ENCODE assay signal across 8 mouse cellular contexts in the genomic region with DNA sequence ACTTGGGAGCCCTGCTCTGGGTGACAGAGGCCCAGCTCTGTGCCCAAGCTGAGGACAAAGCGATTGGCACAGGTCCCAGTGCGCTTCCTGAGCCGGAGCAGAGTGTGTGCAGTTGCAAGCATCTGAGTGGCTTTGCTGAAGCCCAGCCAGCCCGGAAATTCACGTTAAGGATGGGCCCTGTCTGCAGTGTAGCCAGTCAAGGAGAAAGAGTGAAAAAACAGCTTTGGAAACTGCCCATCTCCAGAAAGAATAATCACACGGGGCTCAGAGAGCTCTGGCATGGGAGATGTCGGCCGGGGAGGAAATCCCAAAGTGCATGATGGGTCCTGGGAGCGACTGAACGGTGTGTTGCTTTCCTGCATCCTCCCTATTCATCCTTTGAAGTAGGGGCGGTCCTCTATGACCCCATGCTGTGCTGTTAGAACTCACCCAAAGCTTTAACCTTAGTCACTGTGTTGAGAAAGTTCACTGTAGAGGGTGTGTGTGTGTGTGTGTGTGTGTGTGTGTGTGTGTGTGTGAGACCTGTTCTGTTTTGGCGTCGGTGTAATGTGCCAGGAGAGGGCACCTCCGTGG. TPM values are rescaled to one million over a fixed set of nuclear protein-coding genes. Genes with fewer than 3 reads are reported as not detected.
A peak's percentile ranks its signal among the peaks of the same experiment; 100 is the strongest.
DNase-seq lines count a peak whose midpoint lies in the region; ATAC-seq and TF ChIP-seq lines count a peak whose summit lies in the region.

No protein-coding gene starts in this region.

- no peak for TF ChIP-seq RAD21 in CH12.LX (IDR thresholded peaks at IDR 0.05; ENCODE audit: low read depth, low read length)

- no peaks in the 10 kb centered on the region for H3K27me3 ChIP-seq in CH12.LX (replicated peaks)
- peaks cover 7% of the 10 kb centered on the region for H3K27me3 ChIP-seq in forebrain, embryonic 10.5 days (ENCODE audit: poor library complexity, severe bottlenecking)
- no peaks in the 10 kb centered on the region for H3K27me3 ChIP-seq in heart, embryonic 14.5 days (ENCODE audit: control insufficient read depth, insufficient read depth, low read length)
- no peaks in the 10 kb centered on the region for H3K27me3 ChIP-seq in kidney, postnatal 0 days (ENCODE audit: insufficient read depth, low read length)
- H3K27me3 ChIP-seq in liver, postnatal 0 days (ENCODE audit: insufficient read depth, low read length) = no peaks in the 10 kb centered on the region

- peak; percentile 91 for ATAC-seq in heart, embryonic 14.5 days (ENCODE audit: insufficient number of reproducible peaks, insufficient read depth, low FRiP score, low read depth)
- peak; percentile 73; the same call in 1 of the 2 replicates for ATAC-seq in kidney, postnatal 0 days (replicated peaks; ENCODE audit: low FRiP score, low read depth)
- peak; percentile 25; the same call in 1 of the 2 replicates for ATAC-seq in liver, postnatal 0 days
- ATAC-seq in CD4-positive, CD25-positive, alpha-beta regulatory T cell, adult 4 months = no peak

- H3K9me3 ChIP-seq in CH12.LX (replicated peaks; ENCODE audit: low read length) = no peaks in the 10 kb centered on the region
- no peaks in the 10 kb centered on the region for H3K9me3 ChIP-seq in forebrain, embryonic 10.5 days
- no peaks in the 10 kb centered on the region for H3K9me3 ChIP-seq in heart, embryonic 14.5 days (ENCODE audit: control insufficient read depth, low read length)
- no peaks in the 10 kb centered on the region for H3K9me3 ChIP-seq in kidney, postnatal 0 days (replicated peaks; ENCODE audit: low read length)
- H3K9me3 ChIP-seq in liver, postnatal 0 days (ENCODE audit: low read length) = no peaks in the 10 kb centered on the region

- peaks cover 96% of the 10 kb centered on the region for H3K79me2 ChIP-seq in CH12.LX (replicated peaks; ENCODE audit: control insufficient read depth, extremely low read depth, insufficient read depth, poor library complexity, severe bottlenecking)

- peaks cover 19 to 54% of the 10 kb centered on the region in 2 experiments for H3K36me3 ChIP-seq in CH12.LX (replicated peaks in 1 of 2; ENCODE audit: control insufficient read depth in 1 of 2, insufficient read depth in 1 of 2, low read length in 1 of 2)
- H3K36me3 ChIP-seq in forebrain, embryonic 10.5 days (replicated peaks) = no peaks in the 10 kb centered on the region
- no peaks in the 10 kb centered on the region for H3K36me3 ChIP-seq in heart, embryonic 14.5 days (ENCODE audit: control insufficient read depth, insufficient read depth, low read length)
- no peaks in the 10 kb centered on the region for H3K36me3 ChIP-seq in kidney, postnatal 0 days (ENCODE audit: insufficient read depth, low read length)
- H3K36me3 ChIP-seq in liver, postnatal 0 days (replicated peaks; ENCODE audit: insufficient read depth, low read length) = no peaks in the 10 kb centered on the region

- H3K27ac ChIP-seq in CH12.LX (ENCODE audit: insufficient read depth, low read depth) = no peak overlapping the region; the same call in 1 of the 2 replicates
- H3K27ac ChIP-seq in bone marrow macrophage, adult 2 months (ENCODE audit: insufficient read depth, low read depth, low read length) = peak overlapping the region; percentile 92
- H3K27ac ChIP-seq in forebrain, embryonic 10.5 days = peak overlapping the region; percentile 78
- H3K27ac ChIP-seq in heart, embryonic 14.5 days (replicated peaks in 1 of 2; ENCODE audit: control insufficient read depth in 1 of 2, insufficient read depth in 1 of 2, low read depth in 2 of 2, low read length in 2 of 2) = peak overlapping the region; percentile 86 to 96
- H3K27ac ChIP-seq in kidney, postnatal 0 days = peak overlapping the region; percentile 66
- H3K27ac ChIP-seq in liver, postnatal 0 days (ENCODE audit: low read depth) = no peak overlapping the region
- peak overlapping the region; percentile 54 for H3K27ac ChIP-seq in olfactory bulb, adult 2 months (ENCODE audit: insufficient read depth, low read depth, low read length)

- no peak for DNase-seq in CH12.LX (ENCODE audit: extremely low read depth)
- peak; percentile 22 for DNase-seq in forebrain, embryonic 10.5 days (ENCODE audit: extremely low spot score, low spot score)
- peak; percentile 83 for DNase-seq in kidney, postnatal 0 days (ENCODE audit: low spot score)
- peak; percentile 49 for DNase-seq in liver, postnatal 0 days

- H3K4me1 ChIP-seq in CH12.LX (ENCODE audit: control insufficient read depth in 1 of 2, insufficient read depth in 2 of 2) = peaks cover 13 to 51% of the 10 kb centered on the region in 2 experiments
- peaks cover 34% of the 10 kb centered on the region for H3K4me1 ChIP-seq in bone marrow macrophage, adult 2 months (ENCODE audit: control insufficient read depth, insufficient read depth, low read length)
- H3K4me1 ChIP-seq in forebrain, embryonic 10.5 days = peaks cover 24% of the 10 kb centered on the region
- H3K4me1 ChIP-seq in heart, embryonic 14.5 days (ENCODE audit: control insufficient read depth in 2 of 2, insufficient read depth in 2 of 2, low read length in 2 of 2) = peaks cover 10% of the 10 kb centered on the region in 2 experiments; a peak in 3 of 4 replicates
- peaks cover 7% of the 10 kb centered on the region; the same call in 1 of the 2 replicates for H3K4me1 ChIP-seq in kidney, postnatal 0 days (replicated peaks; ENCODE audit: insufficient read depth, low read length)
- H3K4me1 ChIP-seq in liver, postnatal 0 days (ENCODE audit: insufficient read depth) = peaks cover 13% of the 10 kb centered on the region
- H3K4me1 ChIP-seq in olfactory bulb, adult 2 months (ENCODE audit: control insufficient read depth, insufficient read depth, low read length) = peaks cover 9% of the 10 kb centered on the region

- dilution Hi-C loops in CH12.LX (cut with MboI; ENCODE audit: extremely low pct_ligation_motif_present, extremely low pct_unique_long_range_greater_than_20kb, low sequenced_read_pairs) = no loop called here

- no peak for TF ChIP-seq CTCF in CH12.LX (conservative IDR thresholded peaks at IDR 0.05 in 1 of 2, IDR thresholded peaks at IDR 0.05 in 1 of 2; ENCODE audit: low read depth in 2 of 2, low read length in 2 of 2)
- no peak for TF ChIP-seq CTCF in bone marrow macrophage, adult 2 months (IDR thresholded peaks at IDR 0.05; ENCODE audit: low read depth, low read length)
- no peak for TF ChIP-seq CTCF in kidney, postnatal 0 days (IDR thresholded peaks at IDR 0.05; ENCODE audit: low read depth)
- TF ChIP-seq CTCF in liver, postnatal 0 days (IDR thresholded peaks at IDR 0.05; ENCODE audit: low read depth) = no peak
- TF ChIP-seq CTCF in olfactory bulb, adult 2 months (IDR thresholded peaks at IDR 0.05; ENCODE audit: insufficient read depth, low read depth, low read length) = no peak

- 47% methylated on average over 14 of the region's 14 CpGs for WGBS in forebrain, embryonic 10.5 days
- WGBS in heart, embryonic 14.5 days = 30% methylated on average over 14 of the region's 14 CpGs
- WGBS in kidney, postnatal 0 days = 27% methylated on average over 14 of the region's 14 CpGs
- WGBS in liver, postnatal 0 days (ENCODE audit: insufficient replicate concordance) = 54% methylated on average over 14 of the region's 14 CpGs
- 14% methylated on average over 14 of the region's 14 CpGs for WGBS in olfactory bulb, adult 2 months

- TF ChIP-seq POLR2A in CH12.LX (IDR thresholded peaks at IDR 0.05; ENCODE audit: low read depth, low read length) = no peak; the same call in 1 of the 2 replicates
- TF ChIP-seq POLR2A in bone marrow macrophage, adult 2 months (IDR thresholded peaks at IDR 0.05; ENCODE audit: borderline replicate concordance, low read depth, low read length) = no peak
- no peak for TF ChIP-seq POLR2A in olfactory bulb, adult 2 months (IDR thresholded peaks at IDR 0.05; ENCODE audit: insufficient read depth, low read depth, low read length)

- peak overlapping the region; percentile 21 to 53 (median 26) for H3K4me3 ChIP-seq in CH12.LX (replicated peaks in 1 of 3; ENCODE audit: low read depth in 2 of 3, low read length in 2 of 3, poor library complexity in 1 of 3)
- H3K4me3 ChIP-seq in bone marrow macrophage, adult 2 months (ENCODE audit: insufficient read depth, low read length) = peak overlapping the region; percentile 54
- H3K4me3 ChIP-seq in forebrain, embryonic 10.5 days = peak overlapping the region; percentile 29
- peak overlapping the region; percentile 3 to 32; a peak in 2 of 4 replicates for H3K4me3 ChIP-seq in heart, embryonic 14.5 days (ENCODE audit: control insufficient read depth in 1 of 2, insufficient read depth in 1 of 2, low read depth in 1 of 2, low read length in 2 of 2)
- H3K4me3 ChIP-seq in kidney, postnatal 0 days (replicated peaks; ENCODE audit: low read depth, low read length) = 0 out of 2 replicates have a peak overlapping the region, but pooled peaks have one; percentile 11
- no peak overlapping the region for H3K4me3 ChIP-seq in liver, postnatal 0 days (ENCODE audit: low read depth, low read length)
- peak overlapping the region; percentile 33 for H3K4me3 ChIP-seq in olfactory bulb, adult 2 months (ENCODE audit: insufficient read depth, low read depth, low read length)

- no peak for TF ChIP-seq EP300 in CH12.LX (IDR thresholded peaks at IDR 0.05; ENCODE audit: low read length)
- no peak for TF ChIP-seq EP300 in liver, postnatal 0 days (IDR thresholded peaks at IDR 0.05; ENCODE audit: low read depth)

- H3K9ac ChIP-seq in CH12.LX (ENCODE audit: insufficient read depth, low read depth) = peak overlapping the region; percentile 7; the same call in 1 of the 2 replicates
- peak overlapping the region; percentile 47; the same call in 1 of the 2 replicates for H3K9ac ChIP-seq in heart, embryonic 14.5 days (ENCODE audit: low read length)
- peak overlapping the region; percentile 51; the same call in 1 of the 2 replicates for H3K9ac ChIP-seq in kidney, postnatal 0 days (ENCODE audit: low read depth, low read length)
- H3K9ac ChIP-seq in liver, postnatal 0 days (replicated peaks) = no peak overlapping the region

- in situ Hi-C loops in CH12.LX (cut with MboI; ENCODE audit: low pct_ligation_motif_present, low pct_unique_long_range_greater_than_20kb, low sequenced_read_pairs) = loop anchor here (10.0 kb wide), 1 partner anchor 206 kb away; no protein-coding TSS in a partner anchor

- H3K4me2 ChIP-seq in CH12.LX (ENCODE audit: insufficient read depth, low read depth, poor library complexity, severe bottlenecking) = peak overlapping the region; percentile 76
- H3K4me2 ChIP-seq in heart, embryonic 14.5 days (ENCODE audit: low read length) = peak overlapping the region; percentile 57
- H3K4me2 ChIP-seq in kidney, postnatal 0 days (ENCODE audit: low read length) = peak overlapping the region; percentile 48
- H3K4me2 ChIP-seq in liver, postnatal 0 days (ENCODE audit: low read depth, low read length) = peak overlapping the region; percentile 13; the same call in 1 of the 2 replicates

RNA-seq across cellular contexts. Expression of a gene that starts 5.5 kb away (rescaled TPM):
- 34.2 and 41.7 TPM in 2 replicates for total RNA-seq in CH12.LX (2012; rRNA removed)
- total RNA-seq in CH12.LX (2014; rRNA removed) = 40.4 and 43.3 TPM in 2 replicates
- polyA plus RNA-seq in CH12.LX (2012; ENCODE audit: insufficient read length, low read depth) = 203 and 232 TPM in 2 replicates
- polyA plus RNA-seq in bone marrow macrophage, adult 2 months (2012; ENCODE audit: insufficient read depth, insufficient read length, missing spikeins) = 231 and 258 TPM in 2 replicates
- 0.06 and 0.07 TPM in 2 replicates for polyA plus RNA-seq in forebrain, embryonic 10.5 days (2016; fragmentation: Nextera tagmentation; extraction: Ambion mirVana)
- polyA plus RNA-seq in heart, embryonic 14.5 days (2014; fragmentation: Nextera tagmentation; extraction: Ambion mirVana) = 0.88 and 0.94 TPM in 2 replicates
- polyA plus RNA-seq in kidney, postnatal 0 days (2015; fragmentation: Nextera tagmentation; extraction: Ambion mirVana) = 0.51 and 0.61 TPM in 2 replicates
- 1.1 and 1.6 TPM in 2 replicates for polyA plus RNA-seq in liver, postnatal 0 days (2015; fragmentation: Nextera tagmentation; extraction: Ambion mirVana)
- polyA plus RNA-seq in olfactory bulb, adult 2 months (2012; ENCODE audit: insufficient read depth, insufficient read length, low replicate concordance, missing spikeins) = not detected in 2 replicates
- polyA plus RNA-seq in CD4-positive, CD25-positive, alpha-beta regulatory T cell, adult 4 months (2017; shearing (Covaris generic)) = 1 to 10 TPM in 1 of 2 experiments, under 1 TPM in 1; 0.28 to 1.9 TPM

Comparison
In these comparisons a context has a peak if more than half of its experiments do, and no peak if none do; other contexts are left out.
1. H3K27ac ChIP-seq: peak in bone marrow macrophage, adult 2 months (single experiment), forebrain, embryonic 10.5 days (single experiment), heart, embryonic 14.5 days (2 of 2), kidney, postnatal 0 days (single experiment) and olfactory bulb, adult 2 months (single experiment); none in CH12.LX (single experiment) and liver, postnatal 0 days (single experiment).
2. H3K4me2 ChIP-seq: peak in every context shown above with its lines; median percentile 76 in CH12.LX; 57 in heart, embryonic 14.5 days; 48 in kidney, postnatal 0 days; 13 in liver, postnatal 0 days.
3. RNA of a gene that starts 5.5 kb away (polyA plus RNA-seq): 231 to 258 TPM in bone marrow macrophage, adult 2 months and 203 to 232 TPM in CH12.LX; 0.28 to 1.9 TPM in CD4-positive, CD25-positive, alpha-beta regulatory T cell, adult 4 months, 1.1 to 1.6 TPM in liver, postnatal 0 days, 0.88 to 0.94 TPM in heart, embryonic 14.5 days, 0.51 to 0.61 TPM in kidney, postnatal 0 days, 0.06 to 0.07 TPM in forebrain, embryonic 10.5 days and not detected in olfactory bulb, adult 2 months; every median in the first group is over 10 times any median in the second.